Mouse (Mus musculus) B cell, adult (primary cell): ENCODE measurements around the gene Zfp772. TPM values are rescaled to one million over a fixed set of nuclear protein-coding genes. Genes with fewer than 3 reads are reported as not detected.

Experiments used
- total RNA-seq: library from RNA; stranded (reverse); gene quantifications from 4 replicates; pipeline ENCODE4 v1.2.4, GENCODE M21; 2023; ENCODE audit not compliant: inconsistent age

Gene Zfp772
- total RNA-seq = 1.8 to 2.7 TPM (median 2.2 TPM) in 4 replicates

DNA sequence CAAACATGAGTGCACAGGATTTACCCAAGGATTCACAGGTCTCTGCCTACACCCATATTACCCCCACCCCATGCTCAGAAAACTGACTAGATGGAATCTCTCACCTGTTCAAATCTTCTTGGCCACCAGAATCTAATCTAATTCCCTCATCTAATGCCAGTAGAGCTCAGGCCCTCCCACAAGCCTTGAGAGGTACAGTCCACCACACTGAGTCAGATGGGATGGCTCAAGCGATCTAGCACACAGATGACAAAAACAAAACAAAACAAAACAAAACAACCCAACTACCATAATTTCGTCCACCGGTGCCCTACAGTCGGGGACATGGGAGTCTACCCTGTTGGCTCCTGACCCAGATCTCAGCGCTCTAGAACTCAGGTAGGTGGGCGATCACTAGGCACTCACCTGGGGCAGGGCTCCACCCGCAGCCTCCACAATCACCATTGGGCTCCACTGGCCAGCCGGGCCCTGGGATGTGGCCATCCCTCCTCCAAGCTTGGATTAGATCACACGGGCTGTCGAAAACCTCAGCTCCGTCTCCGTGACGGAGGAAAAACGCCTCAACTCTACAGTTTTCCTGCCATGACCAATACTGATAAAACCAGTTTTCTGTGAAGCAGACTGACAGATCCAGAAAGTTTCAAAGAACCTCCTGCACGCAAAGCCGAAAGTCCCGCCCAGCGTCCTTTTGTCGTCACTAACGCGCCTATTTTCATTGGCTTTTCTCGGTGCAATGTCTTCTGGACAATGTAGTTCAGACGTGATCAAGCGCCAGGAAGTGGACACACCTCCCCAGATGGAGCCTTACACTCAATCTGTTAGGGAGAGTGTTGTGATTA is at the start of gene Zfp772:
Zfp772 (minus strand) TSS at position 686 of the 839 bp plus-strand sequence.

DNA sequence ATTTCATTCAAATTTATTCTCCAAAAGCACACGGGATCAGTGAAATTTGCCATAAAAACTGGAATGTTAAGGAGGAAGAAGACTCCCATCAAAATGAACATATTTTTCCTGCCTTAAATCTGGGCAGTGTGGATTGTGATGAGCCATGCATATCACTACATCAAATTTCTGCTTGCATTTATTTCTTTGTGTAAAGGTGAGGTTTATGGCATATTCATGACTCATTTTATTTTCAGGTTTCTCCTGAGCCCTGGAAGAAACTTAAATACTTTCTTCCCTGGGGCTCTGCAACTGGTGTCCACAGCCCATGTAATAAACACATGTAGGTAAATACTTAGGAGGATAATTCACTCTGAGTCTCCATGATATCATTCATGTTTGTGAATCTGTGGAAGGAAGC is 37.4 kb upstream of the Zfp772 start, which contains the start of gene Vmn2r29:
Vmn2r29 (minus strand) TSS at position 101 of the 400 bp plus-strand sequence.

DNA sequence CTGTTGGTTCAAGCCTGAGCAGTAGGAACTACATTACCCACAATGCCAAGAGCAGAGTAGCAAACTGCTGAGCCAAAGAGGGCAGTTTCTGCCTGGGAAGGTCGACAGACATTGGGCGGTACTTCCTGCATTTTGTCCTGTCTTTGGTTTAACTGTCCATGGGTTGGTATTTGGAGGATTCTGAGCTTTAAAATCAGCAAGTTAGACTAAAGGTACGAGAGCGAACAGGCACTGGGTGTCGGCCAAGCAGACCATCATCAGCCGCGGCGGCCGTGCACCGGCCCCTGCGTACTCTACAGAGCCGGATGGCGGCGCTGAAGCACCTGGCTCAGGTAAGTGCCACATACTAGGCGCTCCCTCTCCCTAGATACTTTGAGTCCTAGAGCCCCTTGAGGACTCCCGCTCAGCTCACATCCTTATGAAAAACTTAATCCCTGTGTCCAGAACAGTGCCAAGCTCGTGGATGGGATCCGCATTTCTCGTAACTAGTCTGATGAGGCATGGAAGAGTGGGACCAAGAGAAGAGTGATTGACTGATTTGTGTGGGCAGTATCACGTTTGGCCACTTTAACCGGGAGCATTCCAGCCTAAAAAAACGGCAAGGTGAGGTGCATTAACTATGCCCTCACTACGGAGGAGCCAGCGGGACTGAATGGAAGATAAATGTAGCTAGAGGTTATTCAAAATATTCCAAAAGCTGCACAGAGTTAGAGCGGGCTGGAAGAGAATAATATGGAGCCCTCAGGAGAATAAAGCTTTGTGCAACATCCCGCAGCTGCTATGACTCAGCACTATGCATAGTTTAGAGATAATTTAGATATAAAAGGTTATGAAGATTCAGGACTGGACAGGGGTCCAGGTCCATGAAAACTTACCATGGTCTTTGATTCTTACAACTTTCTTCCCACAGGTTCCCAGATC is 38.3 kb downstream of the Zfp772 start, which contains the start of gene Zfp418:
Zfp418 (plus strand) TSS at position 104 of the 921 bp plus-strand sequence.

Other genes with a start within 250 kb of the Zfp772 start
- 1.00 TPM in 1 of 4 replicates, not detected in the others for gene Aurkc, start 214.7 kb downstream of the Zfp772 start, total RNA-seq
- gene Zfp954, start 88.5 kb downstream of the Zfp772 start, total RNA-seq = 19.3 to 25.2 TPM (median 22.6 TPM) in 4 replicates
- 1.3 to 1.7 TPM (median 1.5 TPM) in 4 replicates for gene Zfp773, start 73.2 kb downstream of the Zfp772 start, total RNA-seq
- gene Zfp418, start 38.7 kb downstream of the Zfp772 start, total RNA-seq = 1.6 to 3.0 TPM (median 2.1 TPM) in 4 replicates
- gene Vmn2r29, start 37.3 kb upstream of the Zfp772 start, total RNA-seq = 0.48 to 0.67 TPM in 2 of 4 replicates, not detected in the others
- gene Gm45844, start 68.3 kb upstream of the Zfp772 start, total RNA-seq = 0.48 to 1.6 TPM (median 0.60 TPM) in 3 of 4 replicates, not detected in the other
- 48.8 to 55.6 TPM (median 52.2 TPM) in 4 replicates for gene Clcn4, start 90.9 kb upstream of the Zfp772 start, total RNA-seq
- gene Vmn2r30, start 127.6 kb upstream of the Zfp772 start, total RNA-seq = 0.15 TPM in 1 of 4 replicates, not detected in the others
- gene Gm45783, start 164.6 kb upstream of the Zfp772 start, total RNA-seq = not detected in 4 replicates
- not detected in 4 replicates for gene Vmn2r31, start 189.7 kb upstream of the Zfp772 start, total RNA-seq